13 mouse cellular contexts compared by ENCODE assay signal in genomic region chr7:115671272-115671671, GRCm38 (mm10).
DNase-seq lines count a peak whose midpoint lies in the region; ATAC-seq and TF ChIP-seq lines count a peak whose summit lies in the region.
"Had no signal": no experiment of that assay in that cellular context is flagged by ENCODE, and none has a peak within 500 bp of the region (broad histone marks: within the 10 kb centered on the region; RNA-seq: fewer than 3 reads in every experiment).

No protein-coding gene starts in this region.

- H3K4me2 ChIP-seq in lung, embryonic 15.5 days = no peak overlapping the region
- H3K4me2 ChIP-seq in intestine, embryonic 16.5 days (ENCODE audit: low read depth, low read length) = no peak overlapping the region
- H3K4me2 ChIP-seq: hindbrain, embryonic 15.5 days had no signal

- peak; percentile 80 for ATAC-seq in lung, embryonic 15.5 days (ENCODE audit: borderline replicate concordance, extremely low read depth, low FRiP score, low TSS enrichment)
- peak; percentile 43 for ATAC-seq in intestine, embryonic 16.5 days
- ATAC-seq in monocyte, adult 5-6 weeks (replicated peaks; ENCODE audit: insufficient number of reproducible peaks, low FRiP score, low TSS enrichment, poor library complexity, severe bottlenecking) = no peak

- H3K27me3 ChIP-seq in lung, embryonic 15.5 days = no peaks in the 10 kb centered on the region
- no peaks in the 10 kb centered on the region for H3K27me3 ChIP-seq in intestine, embryonic 16.5 days (replicated peaks; ENCODE audit: control insufficient read depth, insufficient read depth, low read length)
- H3K27me3 ChIP-seq: hindbrain, embryonic 15.5 days had no signal

- no peaks in the 10 kb centered on the region for H3K36me3 ChIP-seq in lung, embryonic 15.5 days
- H3K36me3 ChIP-seq in intestine, embryonic 16.5 days (ENCODE audit: control insufficient read depth, insufficient read depth, low read length) = no peaks in the 10 kb centered on the region
- H3K36me3 ChIP-seq: hindbrain, embryonic 15.5 days; midbrain, embryonic 10.5 days had no signal

- WGBS in lung, embryonic 15.5 days = 25% methylated on average over 4 of the region's 4 CpGs
- WGBS in lung, adult 2 months = 47% methylated on average over 4 of the region's 4 CpGs
- 59% methylated on average over 4 of the region's 4 CpGs for WGBS in intestine, embryonic 16.5 days

- H3K27ac ChIP-seq in lung, embryonic 15.5 days = peak overlapping the region; percentile 37; the same call in 1 of the 2 replicates
- no peak overlapping the region for H3K27ac ChIP-seq in intestine, embryonic 16.5 days (ENCODE audit: low read length)
- H3K27ac ChIP-seq: hindbrain, embryonic 15.5 days; midbrain, embryonic 10.5 days had no signal

- TF ChIP-seq POLR2A in lung, adult 2 months (IDR thresholded peaks at IDR 0.05; ENCODE audit: borderline replicate concordance, extremely low read depth, low read depth, low read length) = no peak

- peak; percentile 12 to 15 for DNase-seq in heart, postnatal 10 days
- no peak for DNase-seq in heart, postnatal 14 days
- DNase-seq in lung, adult 2 months = no peak
- DNase-seq in lung, postnatal 36 days = peak; percentile 4
- DNase-seq: adrenal gland, postnatal 25 days; cerebellum, adult 9-11 months; gastrocnemius, postnatal 14 days; kidney, adult 2 months had no signal

- H3K4me3 ChIP-seq in lung, embryonic 15.5 days = no peak overlapping the region
- H3K4me3 ChIP-seq in lung, adult 2 months (replicated peaks; ENCODE audit: extremely low read depth, low read depth, low read length) = no peak overlapping the region
- no peak overlapping the region for H3K4me3 ChIP-seq in intestine, embryonic 16.5 days (ENCODE audit: low read length)
- H3K4me3 ChIP-seq: hindbrain, embryonic 15.5 days; midbrain, embryonic 10.5 days had no signal

- H3K9ac ChIP-seq in lung, embryonic 15.5 days = no peak overlapping the region
- H3K9ac ChIP-seq in intestine, embryonic 16.5 days (ENCODE audit: low read depth, low read length) = no peak overlapping the region
- H3K9ac ChIP-seq: hindbrain, embryonic 15.5 days had no signal

- TF ChIP-seq CTCF in lung, adult 2 months (IDR thresholded peaks at IDR 0.05; ENCODE audit: insufficient read depth, low read length) = no peak

- H3K4me1 ChIP-seq in lung, embryonic 15.5 days = peaks cover 46% of the 10 kb centered on the region
- no peaks in the 10 kb centered on the region; the same call in 1 of the 2 replicates for H3K4me1 ChIP-seq in lung, adult 2 months (ENCODE audit: control insufficient read depth, insufficient read depth, low read length)
- peaks cover 6% of the 10 kb centered on the region for H3K4me1 ChIP-seq in intestine, embryonic 16.5 days (ENCODE audit: control insufficient read depth, insufficient read depth, low read length)

- H3K9me3 ChIP-seq in lung, embryonic 15.5 days = no peaks in the 10 kb centered on the region
- H3K9me3 ChIP-seq in intestine, embryonic 16.5 days (ENCODE audit: control insufficient read depth, low read length) = no peaks in the 10 kb centered on the region
- H3K9me3 ChIP-seq: hindbrain, embryonic 15.5 days; midbrain, embryonic 10.5 days had no signal

- intact Hi-C loops in heart, postnatal 10 days (cut with DNase I) = no loop called here
- intact Hi-C loops in heart, postnatal 14 days (cut with DNase I) = no loop called here

Comparison
In these comparisons a context has a peak if more than half of its experiments do, and no peak if none do; other contexts are left out.
1. DNase-seq: peak in heart, postnatal 10 days (2 of 2) and lung, postnatal 36 days (single experiment); none in heart, postnatal 14 days (0 of 2) and lung, adult 2 months (single experiment).